Mouse (Mus musculus): Measurements from ENCODE around the gene Aebp2.
A peak's percentile ranks its signal among the peaks of the same experiment; 100 is the strongest.
"Not testable (repeated sequence)": the region's sequence is repeated elsewhere in the genome, so short reads cannot be mapped to it uniquely, and the experiment has no call there.

Aebp2 gene

DNA sequence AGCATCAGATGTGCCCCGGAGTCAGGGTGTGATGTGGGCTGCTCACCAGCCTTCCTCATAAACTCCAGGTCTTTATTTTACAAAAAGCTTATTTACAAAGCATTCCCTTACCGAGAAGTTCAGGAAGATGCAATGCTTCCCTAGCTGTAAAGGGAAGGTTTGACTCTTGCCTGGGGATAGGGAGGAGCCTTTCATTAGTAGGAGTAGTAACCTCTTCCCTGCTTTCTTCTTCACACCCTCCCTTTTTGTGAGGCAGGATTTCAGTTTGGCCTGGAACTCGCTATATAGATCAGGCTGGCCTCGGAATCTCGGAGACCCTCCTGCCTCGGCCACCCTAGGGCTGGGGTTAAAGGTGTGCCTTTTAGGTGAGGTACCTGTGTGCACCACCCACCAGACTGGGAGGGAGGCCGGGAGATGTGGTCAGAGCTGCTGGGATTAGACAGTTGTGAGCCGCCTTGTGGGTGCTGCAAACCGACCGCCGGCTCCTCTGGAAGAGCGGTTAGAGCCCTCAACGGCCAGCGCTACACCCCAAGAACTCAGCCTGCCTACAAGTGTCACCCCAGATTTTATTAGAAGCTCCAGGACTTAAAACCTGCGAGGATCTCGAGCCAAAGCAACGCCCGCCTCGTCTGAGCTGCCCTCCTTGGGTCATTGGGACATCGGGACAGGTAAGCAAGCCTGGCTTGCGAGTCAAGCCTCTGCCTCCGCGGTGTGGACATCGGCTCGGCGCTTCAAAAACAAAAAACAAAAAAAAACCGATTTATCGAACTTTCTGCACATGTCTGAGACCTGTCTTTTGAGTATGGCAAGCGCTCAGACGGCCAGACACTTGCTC lies at the start of gene Aebp2:
TSS of gene Aebp2 (plus strand) at position 273 of the 835 bp plus-strand sequence.
- 0 out of 2 replicates have a peak, but pooled peaks have one; percentile 0 for ATAC-seq (ENCODE audit: low TSS enrichment)

DNA sequence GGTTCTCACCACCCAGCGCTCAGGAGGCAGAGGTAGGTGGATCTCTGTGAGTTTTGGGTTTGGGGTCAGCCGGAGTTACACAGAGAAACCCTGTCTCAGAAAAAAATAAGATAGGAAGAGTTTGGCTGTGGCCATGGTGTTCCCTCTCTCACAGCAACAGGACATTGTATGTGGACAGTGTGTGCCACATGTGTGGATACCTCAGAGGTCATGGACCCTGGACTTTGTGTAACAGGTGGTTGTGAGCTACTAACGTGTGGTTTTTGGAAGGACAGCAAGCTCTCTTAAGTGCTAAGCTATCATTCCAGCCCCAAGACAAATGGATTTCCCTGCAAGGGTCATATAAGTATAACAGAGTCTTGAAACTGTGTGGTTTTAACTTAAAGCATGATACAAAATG lies 47.5 kb upstream of the Aebp2 start:
- ATAC-seq (ENCODE audit: low TSS enrichment): no peak

DNA sequence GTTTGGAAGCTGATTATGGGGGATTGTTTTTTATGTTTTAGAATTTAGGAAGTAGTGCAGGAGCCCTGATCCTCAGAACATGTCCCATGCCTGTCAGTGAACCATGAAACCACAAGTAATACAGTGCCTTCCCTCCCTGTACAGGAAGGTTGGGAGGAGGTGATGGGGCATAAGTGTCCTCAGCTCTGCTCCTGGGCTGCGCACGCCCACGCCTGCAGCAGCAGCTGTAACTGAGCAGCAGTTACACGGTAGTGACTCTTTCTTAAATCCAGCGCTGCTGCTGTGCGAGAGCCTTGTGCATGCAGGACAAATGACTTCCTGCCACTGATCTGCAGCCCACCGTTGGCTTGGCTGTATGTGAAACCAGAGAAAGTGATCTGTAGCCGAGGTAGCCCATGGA lies 46.3 kb upstream of the Aebp2 start:
- peak; percentile 81 for ATAC-seq (ENCODE audit: low TSS enrichment)

DNA sequence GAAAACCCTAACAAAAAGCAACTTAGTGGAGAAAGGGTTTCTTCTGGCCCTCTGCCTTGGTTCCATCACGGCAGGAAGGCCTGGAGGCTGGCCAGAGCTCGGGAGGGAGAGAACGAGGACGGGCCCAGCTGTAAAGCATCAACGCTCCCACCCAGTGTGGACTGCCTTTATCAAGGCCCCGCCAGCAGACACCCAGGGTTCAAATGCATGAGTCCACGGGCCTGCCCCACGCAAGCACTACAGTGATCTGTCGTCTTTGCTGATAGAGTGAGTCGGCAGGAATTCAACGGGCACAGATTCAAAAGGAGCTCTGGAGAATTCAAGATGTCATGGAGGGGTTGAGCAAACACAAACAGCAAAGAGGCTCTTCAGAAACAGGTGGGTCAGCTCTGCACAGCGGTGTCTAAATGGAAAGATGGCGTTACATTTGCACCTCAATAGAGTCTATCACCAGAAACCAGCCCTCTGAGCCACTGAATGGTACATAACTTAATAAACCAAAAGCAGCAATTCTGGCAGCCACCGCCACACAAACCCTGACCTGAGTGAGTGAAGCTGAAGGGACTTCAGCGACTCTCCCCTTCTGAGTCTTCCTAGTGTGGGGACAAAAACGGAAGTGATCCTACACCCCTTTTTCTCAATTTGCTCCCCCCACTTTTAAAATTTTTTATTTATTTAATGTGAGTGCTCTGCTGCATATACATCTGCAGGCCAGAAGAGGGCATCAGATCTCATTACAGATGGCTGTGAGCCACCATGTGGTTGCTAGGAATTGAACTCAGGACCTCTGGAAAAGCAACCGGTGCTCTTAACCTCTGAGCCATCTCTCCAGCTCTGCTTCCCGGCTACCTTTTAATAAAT lies 45.3 kb upstream of the Aebp2 start:
- 0 out of 2 replicates have a peak, but pooled peaks have one; percentile 10 for ATAC-seq (ENCODE audit: low TSS enrichment)

DNA sequence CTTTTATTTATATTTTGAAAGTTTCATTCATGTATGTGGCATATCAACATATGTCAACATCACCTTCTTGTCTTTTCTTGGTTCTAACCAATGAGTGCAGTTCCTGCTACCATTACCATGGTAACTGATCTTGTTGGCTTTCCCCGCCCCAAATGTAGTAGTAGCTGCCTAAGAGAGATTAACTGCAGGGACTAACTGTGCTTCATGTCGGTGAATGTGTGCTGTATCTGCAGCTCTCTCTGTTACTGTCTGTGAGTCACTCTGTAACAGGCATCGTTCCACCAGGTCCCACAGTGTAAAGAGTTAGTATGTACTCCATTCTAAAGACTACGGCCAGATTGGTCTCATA lies 44.7 kb upstream of the Aebp2 start:
- ATAC-seq (ENCODE audit: low TSS enrichment): no peak

DNA sequence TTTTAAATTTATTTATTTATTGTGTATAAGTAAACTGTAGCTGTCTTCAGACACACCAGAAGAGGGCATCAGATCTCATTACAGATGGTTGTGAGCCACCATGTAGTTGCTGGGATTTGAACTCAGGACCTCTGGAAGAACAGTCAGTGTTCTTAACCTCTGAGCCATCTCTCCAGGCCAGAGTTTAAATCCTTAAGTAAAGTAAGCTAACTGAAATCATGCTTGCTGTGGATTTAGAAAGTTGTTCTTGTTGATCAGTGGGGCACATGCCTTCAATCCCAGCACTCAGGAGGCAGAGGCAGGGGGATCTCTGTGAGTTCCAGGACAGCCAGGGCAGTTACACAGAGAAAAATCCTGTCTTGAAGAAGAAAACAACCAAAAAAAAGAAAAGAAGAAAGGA lies 43.5 kb upstream of the Aebp2 start:
- not testable (repeated sequence) for ATAC-seq (ENCODE audit: low TSS enrichment)

DNA sequence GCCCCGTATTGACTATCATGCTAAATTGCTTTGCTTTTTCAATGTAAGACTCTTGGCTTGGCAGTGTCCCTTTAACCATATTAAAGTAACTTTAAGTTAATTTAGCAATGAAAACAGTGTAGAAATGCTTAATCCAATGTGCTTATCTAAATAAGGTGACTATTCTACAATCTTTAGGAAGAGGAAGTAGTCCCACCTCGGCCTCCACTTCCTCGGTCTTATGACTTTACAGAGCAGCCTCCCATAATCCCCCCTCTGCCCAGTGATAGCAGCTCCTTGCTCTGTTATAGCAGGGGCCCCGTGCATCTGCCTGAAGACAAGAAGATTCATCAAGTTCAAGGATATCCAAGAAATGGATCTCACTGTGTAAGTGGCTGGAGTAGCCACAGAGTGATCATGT lies 42.3 kb upstream of the Aebp2 start:
- no peak for ATAC-seq (ENCODE audit: low TSS enrichment)

DNA sequence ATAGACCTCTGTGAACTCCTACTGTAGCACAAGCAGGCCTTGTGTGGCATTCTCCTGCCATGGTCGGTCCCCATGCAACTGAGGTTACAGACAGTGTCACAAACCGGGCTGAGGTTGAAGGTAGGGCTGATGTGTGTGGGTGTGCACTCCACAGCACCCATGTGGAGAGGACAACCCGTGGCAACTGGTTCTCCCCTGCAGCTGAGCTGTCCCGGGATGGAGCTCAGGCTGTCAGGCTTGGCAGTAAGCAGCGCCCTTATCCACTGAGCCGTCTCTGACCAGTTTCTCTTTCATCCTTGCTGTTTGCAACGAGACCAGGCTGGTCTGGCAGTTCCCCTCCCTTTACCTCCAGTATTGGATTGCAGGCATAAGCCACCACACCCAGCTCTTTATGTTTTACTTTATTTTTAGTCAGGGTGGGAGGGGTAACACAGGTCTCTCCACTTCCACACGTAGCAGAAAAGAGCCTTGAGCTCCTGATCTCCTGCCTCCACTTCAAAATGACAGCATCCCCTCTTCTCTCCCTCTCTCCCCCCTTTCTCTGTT lies 35.7 kb upstream of the Aebp2 start:
- peak; percentile 41; the same call in 1 of the 2 replicates for ATAC-seq (ENCODE audit: low TSS enrichment)

DNA sequence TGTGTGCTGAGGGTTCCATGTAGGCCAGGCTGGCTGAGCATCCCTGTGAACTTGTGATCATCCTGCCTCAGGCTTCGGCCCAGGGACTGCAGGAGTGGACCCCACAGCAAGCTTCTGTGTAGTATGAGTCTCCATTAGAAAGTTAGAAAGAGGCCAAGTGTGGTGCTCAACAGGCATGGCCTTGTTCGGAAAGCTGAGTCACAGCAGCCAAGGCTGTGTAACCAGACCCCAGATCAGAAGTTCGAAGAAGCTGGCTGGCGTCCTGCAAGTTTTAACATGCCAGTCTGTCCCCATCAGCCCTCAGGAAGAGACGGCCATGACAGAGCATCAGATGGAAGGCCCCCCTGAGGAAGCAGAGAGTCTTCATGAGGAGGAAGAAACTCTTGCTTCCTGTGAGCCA lies 31.1 kb upstream of the Aebp2 start:
- ATAC-seq (ENCODE audit: low TSS enrichment): no peak

DNA sequence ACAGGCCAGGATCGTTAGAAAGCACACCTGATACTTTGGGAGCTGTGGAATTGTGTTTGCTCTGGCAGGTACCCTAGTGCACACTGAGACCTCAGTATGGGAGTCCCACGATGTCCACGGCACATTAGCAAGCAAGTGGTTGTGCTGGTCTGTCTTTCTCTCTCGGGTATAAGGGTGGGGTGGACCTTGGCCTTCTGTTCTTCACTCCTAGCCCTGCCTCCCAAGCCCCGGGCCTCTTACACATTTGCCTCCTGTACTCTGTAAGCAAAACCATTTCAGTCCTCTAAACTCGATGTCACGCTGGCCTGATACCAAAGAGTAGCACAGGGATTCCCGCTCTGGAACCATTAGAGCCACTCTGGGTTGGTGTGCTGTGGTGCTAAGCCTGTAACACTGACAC lies 29.8 kb upstream of the Aebp2 start:
- ATAC-seq (ENCODE audit: low TSS enrichment): no peak; the same call in 1 of the 2 replicates

DNA sequence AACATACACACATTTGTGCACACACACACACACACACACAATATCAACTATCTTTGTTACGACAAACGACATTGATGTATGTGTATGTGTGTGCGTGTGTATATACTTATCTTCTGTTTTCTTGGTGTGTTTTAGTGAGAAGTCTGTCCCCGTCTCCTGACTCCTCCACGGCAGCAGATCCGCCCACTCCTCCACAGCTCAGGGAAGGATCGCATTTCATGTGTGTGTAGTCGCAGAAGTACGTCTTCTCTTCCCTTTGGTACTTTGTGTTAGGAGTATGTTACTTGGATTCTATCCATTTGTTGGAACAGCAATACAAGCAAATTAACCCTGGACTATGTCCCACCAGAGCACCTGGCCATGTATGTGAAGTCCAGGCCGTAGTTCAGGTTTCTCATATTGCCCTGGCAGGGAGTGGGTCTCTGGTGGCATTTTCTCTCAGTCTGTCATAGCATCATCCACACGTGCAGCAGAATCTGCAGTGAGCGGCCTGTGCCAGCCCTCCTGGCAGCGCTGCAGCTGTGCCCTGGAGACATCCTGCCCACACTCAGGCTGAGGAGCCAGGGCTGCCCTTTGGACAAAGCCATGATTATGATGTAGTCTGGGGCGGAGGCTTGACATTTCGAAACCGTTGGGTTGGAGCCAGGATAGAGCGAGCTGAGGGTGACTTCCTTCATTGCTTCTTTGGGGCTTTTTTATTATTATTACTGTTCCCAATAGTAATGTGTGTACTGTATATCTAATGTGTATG lies 28.9 kb upstream of the Aebp2 start:
- ATAC-seq (ENCODE audit: low TSS enrichment): peak; percentile 58

DNA sequence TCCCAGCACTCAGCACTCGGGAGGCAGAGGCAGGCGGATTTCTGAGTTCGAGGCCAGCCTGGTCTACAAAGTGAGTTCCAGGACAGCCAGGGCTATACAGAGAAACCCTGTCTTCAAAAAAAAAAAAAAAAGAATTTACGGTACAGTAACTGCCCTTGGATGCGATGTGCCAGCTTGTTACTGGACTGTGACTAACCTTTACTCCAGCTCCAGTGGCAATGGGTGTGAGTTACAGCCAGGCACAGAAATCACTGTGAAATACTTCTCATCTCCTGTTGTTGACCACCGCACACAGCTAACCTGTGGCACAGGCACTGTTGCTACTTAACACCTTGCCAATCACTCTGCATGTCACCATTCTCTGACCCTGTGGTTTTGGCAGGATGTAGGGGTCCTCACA lies 26.9 kb upstream of the Aebp2 start:
- ATAC-seq (ENCODE audit: low TSS enrichment): not testable (repeated sequence)

DNA sequence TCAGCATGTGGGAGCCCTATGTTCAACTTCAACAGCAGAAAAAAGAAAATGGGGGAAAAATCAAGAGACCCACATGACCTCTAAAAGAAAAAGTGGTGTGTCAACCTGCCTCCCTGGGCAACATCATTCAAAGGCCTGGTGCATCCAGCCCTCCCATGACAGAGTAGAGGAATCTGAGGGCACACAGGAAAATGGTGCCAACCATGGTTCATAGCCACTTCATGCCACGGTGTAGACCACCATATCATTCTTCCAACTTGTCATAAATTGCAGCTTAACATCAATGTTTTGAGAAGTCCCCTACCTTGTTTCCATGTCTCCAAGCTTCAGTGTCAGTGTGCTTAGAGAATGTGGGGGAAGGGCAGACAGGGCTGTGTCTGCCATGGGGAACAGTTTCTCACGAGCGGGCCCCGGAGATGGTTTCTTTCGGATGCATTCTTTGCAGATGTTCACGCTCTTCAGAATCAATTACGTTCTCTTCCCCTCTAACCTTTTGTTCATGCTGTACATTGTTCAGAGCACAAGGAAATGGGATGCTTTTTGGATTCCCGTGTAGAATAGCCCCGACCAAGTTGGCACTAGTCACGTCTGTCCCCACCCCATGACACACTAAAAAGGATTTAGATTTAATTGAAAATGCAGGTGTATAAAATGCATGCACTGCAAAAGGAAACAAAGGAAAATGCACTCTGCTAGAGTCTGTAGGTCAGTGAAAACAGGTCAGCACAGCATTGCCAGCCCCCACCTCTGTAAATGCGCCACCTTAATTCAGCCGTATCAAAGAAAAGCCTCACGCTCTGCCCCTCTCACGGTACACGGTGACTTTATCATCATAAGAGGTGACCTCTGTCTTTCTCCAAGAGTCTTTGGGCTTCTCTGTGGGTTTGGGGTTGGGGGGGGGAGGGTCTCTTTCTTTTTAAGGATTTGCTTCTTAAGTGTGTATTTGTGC lies 24.8 kb upstream of the Aebp2 start:
- no peak for ATAC-seq (ENCODE audit: low TSS enrichment)

DNA sequence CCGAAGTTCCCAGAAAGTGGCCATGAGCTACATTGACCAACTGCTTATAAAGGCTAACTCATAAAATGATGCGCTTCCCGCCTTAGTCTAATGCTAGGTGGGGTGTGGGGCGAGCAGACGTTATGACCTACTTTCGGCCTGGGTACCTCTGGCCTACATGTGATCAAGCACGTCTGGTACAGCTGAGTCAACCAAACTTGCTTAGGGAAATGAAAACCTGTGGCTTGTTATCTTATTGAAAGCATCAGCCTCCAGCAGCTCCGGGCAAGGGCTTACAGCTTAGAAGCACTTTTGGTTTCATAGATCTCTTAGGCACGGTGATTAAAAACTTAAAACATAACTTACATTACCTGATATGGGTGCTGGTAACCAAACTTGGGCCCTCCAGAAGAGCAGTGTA lies 23.9 kb upstream of the Aebp2 start:
- no peak for ATAC-seq (ENCODE audit: low TSS enrichment)

DNA sequence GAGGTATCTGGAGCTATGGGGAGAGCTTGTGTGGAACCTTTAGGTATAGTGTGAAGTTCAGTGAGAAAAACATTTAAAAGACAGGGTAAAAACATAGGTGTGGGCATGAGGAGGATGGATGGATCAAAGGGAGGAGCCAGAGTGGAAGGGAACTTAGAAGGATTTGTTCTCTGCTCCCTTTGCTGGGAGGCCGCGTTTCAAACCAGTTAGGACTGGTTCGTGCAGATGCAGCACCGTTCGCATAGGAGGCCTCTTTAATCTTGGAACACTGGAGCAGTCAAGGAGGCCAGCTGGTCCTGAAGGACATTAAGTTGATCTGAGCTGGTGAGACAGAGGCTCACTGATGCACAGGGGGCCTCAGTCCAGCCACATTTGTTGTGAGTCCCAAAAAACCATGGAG lies 23.1 kb upstream of the Aebp2 start:
- no peak for ATAC-seq (ENCODE audit: low TSS enrichment)

DNA sequence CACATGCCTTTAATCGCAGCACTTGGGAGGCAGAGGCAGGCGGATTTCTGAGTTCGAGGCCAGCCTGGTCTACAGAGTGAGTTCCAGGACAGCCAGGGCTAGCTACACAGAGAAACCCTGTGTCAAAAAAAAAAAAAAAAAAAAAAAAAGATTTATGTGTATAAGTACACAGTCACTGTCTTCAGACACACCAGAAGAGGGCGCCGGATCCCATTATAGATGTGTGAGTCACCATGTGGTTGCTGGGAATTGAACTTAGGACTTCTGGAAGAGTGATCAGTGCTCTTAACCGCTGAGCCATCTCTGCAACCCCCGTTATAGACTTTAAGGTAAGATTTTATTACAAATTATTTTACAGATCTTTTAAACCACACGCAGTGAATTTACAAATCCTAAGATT lies 21.8 kb upstream of the Aebp2 start:
- ATAC-seq (ENCODE audit: low TSS enrichment): not testable (repeated sequence)

DNA sequence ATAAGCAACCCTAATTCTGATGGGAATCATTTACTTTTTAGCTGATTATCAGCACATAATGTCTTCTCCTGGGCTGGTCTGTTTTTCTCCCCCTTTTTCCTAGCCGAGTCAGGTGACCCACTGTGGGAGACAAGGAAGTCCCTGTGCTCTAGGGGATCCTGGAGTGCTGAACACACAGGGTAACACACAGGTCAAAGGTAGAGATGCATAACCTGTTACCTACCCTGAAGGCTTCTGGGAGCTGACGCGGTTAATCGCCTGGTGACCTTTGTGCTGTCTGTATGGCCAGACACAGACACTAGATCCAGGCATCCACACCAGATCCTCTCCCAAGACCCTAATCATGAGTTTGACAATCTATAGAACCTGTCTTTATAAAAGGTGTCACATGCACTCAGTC lies 21.3 kb upstream of the Aebp2 start:
- ATAC-seq (ENCODE audit: low TSS enrichment): no peak

DNA sequence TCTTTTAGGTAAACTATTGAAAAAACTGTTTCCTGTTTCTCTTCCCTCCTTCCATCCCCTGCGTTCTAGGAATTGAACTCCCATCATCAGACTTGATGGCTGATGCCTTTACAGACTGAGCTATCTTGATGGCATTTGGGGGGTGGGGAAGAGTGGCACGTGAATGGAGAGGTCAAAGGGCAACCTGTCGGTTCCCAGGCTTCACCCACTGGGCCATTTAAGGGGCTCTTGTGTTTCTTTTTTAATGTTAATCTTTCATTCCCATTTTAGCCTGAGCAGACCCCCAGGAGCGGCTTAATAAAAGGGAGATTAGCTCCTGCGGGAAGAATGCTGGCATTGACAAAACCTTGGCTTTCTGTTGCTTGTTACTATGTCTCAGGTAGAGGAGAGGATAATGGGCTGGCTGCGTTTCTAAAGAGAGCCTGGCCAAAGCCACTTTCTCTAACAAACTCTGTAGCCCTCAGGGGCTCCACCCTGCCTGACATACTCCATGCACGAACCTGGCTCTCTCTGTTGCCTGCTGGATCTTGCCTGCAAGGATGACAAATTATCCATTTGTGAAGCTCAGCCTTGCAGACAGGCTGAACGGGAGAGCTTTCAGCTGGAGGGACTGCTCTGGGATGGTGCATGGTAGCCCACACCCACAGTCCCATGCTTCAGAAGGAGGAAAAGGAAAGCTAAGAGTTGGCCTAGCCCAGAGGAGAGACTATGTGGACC lies 19.1 kb upstream of the Aebp2 start:
- no peak for ATAC-seq (ENCODE audit: low TSS enrichment)

DNA sequence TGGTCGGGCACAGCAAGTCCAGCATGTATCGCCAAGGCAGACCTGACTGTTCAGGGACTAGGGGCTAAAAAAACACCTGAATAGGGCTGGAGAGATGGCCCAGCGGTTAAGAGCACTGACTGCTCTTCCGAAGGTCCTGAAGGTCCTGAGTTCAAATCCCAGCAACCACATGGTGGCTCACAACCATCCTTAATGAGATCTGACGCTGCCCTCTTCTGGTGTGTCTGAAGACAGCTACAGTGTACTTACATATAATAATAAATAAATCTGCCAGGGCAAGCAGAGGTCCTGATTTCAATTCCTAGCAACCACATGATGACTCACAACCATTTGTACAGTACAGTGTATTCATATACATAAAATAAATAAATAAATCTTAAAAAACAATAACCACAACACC lies 17.3 kb upstream of the Aebp2 start:
- not testable (repeated sequence) for ATAC-seq (ENCODE audit: low TSS enrichment)

DNA sequence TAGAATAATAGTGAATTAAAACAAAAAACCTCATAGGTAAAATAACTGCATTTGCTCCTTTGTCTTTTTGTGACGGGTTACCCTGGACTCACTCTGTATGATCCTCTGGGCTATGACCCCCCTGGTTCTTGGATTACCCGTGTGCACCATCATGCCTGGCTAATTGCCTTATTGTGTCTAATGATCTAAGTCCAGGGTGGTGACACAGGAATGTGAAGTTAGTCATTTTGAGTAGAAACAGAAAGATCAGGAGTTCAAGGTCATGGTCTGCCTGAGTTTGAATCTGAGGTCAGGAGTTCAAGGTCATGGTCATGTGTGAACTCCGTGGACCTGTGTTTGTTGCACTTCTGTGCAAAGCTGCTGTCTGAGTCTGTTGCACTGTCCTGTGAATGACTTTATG lies 16.7 kb upstream of the Aebp2 start:
- ATAC-seq (ENCODE audit: low TSS enrichment): no peak

Data from frontal cortex, adult (tissue).